Mouse (Mus musculus): ENCODE measurements around the gene Cyp51. TPM values are rescaled to one million over a fixed set of nuclear protein-coding genes. Genes with fewer than 3 reads are reported as not detected.
A peak's percentile ranks its signal among the peaks of the same experiment; 100 is the strongest.

Cyp51 gene
- total RNA-seq, 1 experiment = 70.0 TPM

DNA sequence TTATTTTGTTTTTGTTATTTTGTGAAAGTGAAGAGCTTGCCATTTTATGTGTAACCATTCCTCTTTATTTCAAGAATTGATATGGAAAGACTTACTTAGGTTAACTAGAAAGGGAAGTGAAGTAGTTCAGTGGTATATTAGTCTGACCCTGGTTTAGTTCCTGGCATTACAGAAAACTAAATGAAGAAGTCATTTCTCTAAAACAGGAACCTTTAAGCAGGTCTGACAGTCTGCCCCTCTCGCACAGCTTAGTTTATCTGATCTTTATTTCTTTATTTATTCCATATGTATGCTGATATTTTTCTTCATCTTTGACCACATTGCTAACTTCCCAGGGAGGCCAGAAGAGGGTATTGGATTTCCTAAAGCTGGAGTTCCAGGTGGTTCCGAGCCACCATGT, 63.6 kb downstream of the Cyp51 start:
- in situ Hi-C loops (cut with MboI; ENCODE audit: low sequenced_read_pairs in 2 of 2, unreplicated experiment in 2 of 2) = no loop called here
- DNase-seq (ENCODE audit: low read depth, low spot score) = no peak
- H3K36me3 ChIP-seq (ENCODE audit: control insufficient read depth, insufficient read depth, low read length, poor library complexity, severe bottlenecking) = peaks cover 5% of the 10 kb centered on the region; the same call in 1 of the 2 replicates

DNA sequence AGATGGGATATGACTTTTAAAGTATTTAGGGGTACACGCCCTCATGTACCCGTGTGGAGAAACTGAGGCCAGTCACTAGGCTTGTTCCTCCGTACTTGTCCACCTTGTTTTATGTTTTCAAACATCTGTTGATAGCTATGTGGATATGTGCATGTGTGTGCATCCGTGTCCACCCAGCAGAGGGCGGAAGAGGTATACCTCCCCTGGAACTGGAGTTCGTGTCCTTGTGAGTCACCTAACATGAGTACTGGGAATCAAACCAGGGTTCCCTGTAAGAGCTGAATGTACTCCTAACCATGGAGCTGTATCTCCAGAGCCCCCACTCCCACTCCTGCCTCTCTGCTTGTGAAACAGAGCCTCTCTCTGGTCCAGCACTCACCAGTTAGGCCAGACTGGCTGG, 64.2 kb downstream of the Cyp51 start:
- peaks cover 6% of the 10 kb centered on the region; the same call in 1 of the 2 replicates for H3K36me3 ChIP-seq (ENCODE audit: control insufficient read depth, insufficient read depth, low read length, poor library complexity, severe bottlenecking)
- DNase-seq (ENCODE audit: low read depth, low spot score) = no peak

More for the DNA sequence above, 63.6 kb downstream of the Cyp51 start:
- Histone ChIP-seq H3K4me3 (ENCODE audit: insufficient read depth in 1 of 2, low read depth in 1 of 2, low read length in 2 of 2, poor library complexity in 1 of 2, severe bottlenecking in 1 of 2) (no peak overlapping the region), H3K27ac (ENCODE audit: insufficient read depth, low read depth, low read length, poor library complexity, severe bottlenecking) (no peak overlapping the region), H3K4me1 (ENCODE audit: control insufficient read depth in 2 of 2, insufficient read depth in 2 of 2, low read length in 2 of 2, poor library complexity in 1 of 2) (no peaks in the 10 kb centered on the region), H3K9ac (ENCODE audit: insufficient read depth, low read depth, low read length, poor library complexity, severe bottlenecking) (no peak overlapping the region), H3K9me3 (ENCODE audit: control insufficient read depth, insufficient read depth, low read depth, low read length) (no peaks in the 10 kb centered on the region)
- TF ChIP-seq ZNF384 (IDR thresholded peaks at IDR 0.05; ENCODE audit: low read depth, low read length) (no peak), HCFC1 (IDR thresholded peaks at IDR 0.05; ENCODE audit: borderline replicate concordance, insufficient read depth, low read length) (no peak), CHD2 (IDR thresholded peaks at IDR 0.05; ENCODE audit: low read depth, low read length) (no peak), ZC3H11A (IDR thresholded peaks at IDR 0.05; ENCODE audit: borderline replicate concordance, low read depth, low read length) (no peak), MAFK (IDR thresholded peaks at IDR 0.05; ENCODE audit: insufficient read depth, low read depth, low read length) (no peak)

DNA sequence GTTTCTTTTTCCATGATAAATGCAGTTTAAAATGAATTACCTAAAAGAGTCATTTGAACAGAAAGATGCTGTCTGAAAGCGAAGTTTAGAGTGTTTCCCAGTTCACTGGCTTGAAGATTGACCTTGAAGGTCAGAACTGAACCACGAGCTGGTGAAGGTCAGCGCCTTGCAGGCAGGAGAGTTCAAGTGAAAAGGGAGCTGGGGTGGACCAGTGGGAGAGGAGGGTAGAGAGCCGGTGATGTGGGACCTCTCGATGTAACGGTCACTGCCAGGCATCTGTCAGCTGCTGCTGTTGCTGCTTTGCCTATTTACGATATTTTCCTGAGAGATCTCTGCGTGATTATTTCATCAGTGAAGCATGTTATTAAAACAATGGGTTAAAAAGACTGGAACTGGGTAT, 65.2 kb downstream of the Cyp51 start:
- DNase-seq (ENCODE audit: low read depth, low spot score) = no peak
- no peak for TF ChIP-seq MAFK (IDR thresholded peaks at IDR 0.05; ENCODE audit: insufficient read depth, low read depth, low read length)
- TF ChIP-seq HCFC1 (IDR thresholded peaks at IDR 0.05; ENCODE audit: borderline replicate concordance, insufficient read depth, low read length) = no peak
- TF ChIP-seq CHD2 (IDR thresholded peaks at IDR 0.05; ENCODE audit: low read depth, low read length) = no peak
- TF ChIP-seq ZNF384 (IDR thresholded peaks at IDR 0.05; ENCODE audit: low read depth, low read length) = no peak
- no peak for TF ChIP-seq ZC3H11A (IDR thresholded peaks at IDR 0.05; ENCODE audit: borderline replicate concordance, low read depth, low read length)
- no peak overlapping the region for H3K9ac ChIP-seq (ENCODE audit: insufficient read depth, low read depth, low read length, poor library complexity, severe bottlenecking)
- H3K4me1 ChIP-seq (ENCODE audit: control insufficient read depth in 2 of 2, insufficient read depth in 2 of 2, low read length in 2 of 2, poor library complexity in 1 of 2) = no peaks in the 10 kb centered on the region
- no peak overlapping the region for H3K27ac ChIP-seq (ENCODE audit: insufficient read depth, low read depth, low read length, poor library complexity, severe bottlenecking)
- no peak overlapping the region for H3K4me3 ChIP-seq (ENCODE audit: insufficient read depth in 1 of 2, low read depth in 1 of 2, low read length in 2 of 2, poor library complexity in 1 of 2, severe bottlenecking in 1 of 2)
- in situ Hi-C loops (cut with MboI; ENCODE audit: low sequenced_read_pairs in 2 of 2, unreplicated experiment in 2 of 2) = no loop called here
- no peaks in the 10 kb centered on the region for H3K9me3 ChIP-seq (ENCODE audit: control insufficient read depth, insufficient read depth, low read depth, low read length)
- H3K36me3 ChIP-seq (ENCODE audit: control insufficient read depth, insufficient read depth, low read length, poor library complexity, severe bottlenecking) = peaks cover 8% of the 10 kb centered on the region; the same call in 1 of the 2 replicates

More for the DNA sequence above, 64.2 kb downstream of the Cyp51 start:
- in situ Hi-C loops (cut with MboI; ENCODE audit: low sequenced_read_pairs in 2 of 2, unreplicated experiment in 2 of 2) = no loop called here
- no peak overlapping the region for H3K4me3 ChIP-seq (ENCODE audit: insufficient read depth in 1 of 2, low read depth in 1 of 2, low read length in 2 of 2, poor library complexity in 1 of 2, severe bottlenecking in 1 of 2)
- H3K27ac ChIP-seq (ENCODE audit: insufficient read depth, low read depth, low read length, poor library complexity, severe bottlenecking) = no peak overlapping the region
- no peak overlapping the region for H3K9ac ChIP-seq (ENCODE audit: insufficient read depth, low read depth, low read length, poor library complexity, severe bottlenecking)
- no peaks in the 10 kb centered on the region for H3K9me3 ChIP-seq (ENCODE audit: control insufficient read depth, insufficient read depth, low read depth, low read length)
- no peaks in the 10 kb centered on the region for H3K4me1 ChIP-seq (ENCODE audit: control insufficient read depth in 2 of 2, insufficient read depth in 2 of 2, low read length in 2 of 2, poor library complexity in 1 of 2)
- no peak for TF ChIP-seq HCFC1 (IDR thresholded peaks at IDR 0.05; ENCODE audit: borderline replicate concordance, insufficient read depth, low read length)
- no peak for TF ChIP-seq ZC3H11A (IDR thresholded peaks at IDR 0.05; ENCODE audit: borderline replicate concordance, low read depth, low read length)
- no peak for TF ChIP-seq CHD2 (IDR thresholded peaks at IDR 0.05; ENCODE audit: low read depth, low read length)
- no peak for TF ChIP-seq MAFK (IDR thresholded peaks at IDR 0.05; ENCODE audit: insufficient read depth, low read depth, low read length)
- no peak for TF ChIP-seq ZNF384 (IDR thresholded peaks at IDR 0.05; ENCODE audit: low read depth, low read length)

DNA sequence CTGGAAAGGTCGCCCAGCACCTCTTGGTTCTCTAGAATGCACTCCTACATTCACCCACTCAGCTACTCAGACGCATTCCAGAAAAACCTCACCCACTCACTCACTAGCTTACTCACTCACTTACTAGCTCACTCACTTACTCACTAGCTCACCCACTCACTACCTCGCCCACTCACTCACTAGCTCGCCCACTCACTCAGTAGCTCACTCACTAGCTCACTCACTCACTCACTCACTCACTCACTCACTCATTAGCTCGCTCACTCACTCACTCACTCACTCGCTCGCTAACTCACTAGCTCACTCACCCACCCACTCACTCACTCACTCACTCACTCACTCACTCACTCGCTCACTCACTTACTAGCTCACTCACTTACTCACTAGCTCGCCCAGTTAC, 67.9 kb downstream of the Cyp51 start:
- Histone ChIP-seq H3K36me3 (ENCODE audit: control insufficient read depth, insufficient read depth, low read length, poor library complexity, severe bottlenecking) (peaks cover 8% of the 10 kb centered on the region; the same call in 1 of the 2 replicates), H3K9ac (ENCODE audit: insufficient read depth, low read depth, low read length, poor library complexity, severe bottlenecking) (no peak overlapping the region)
- in situ Hi-C loops (cut with MboI; ENCODE audit: low sequenced_read_pairs in 2 of 2, unreplicated experiment in 2 of 2) = no loop called here

More for the DNA sequence above, 67.9 kb downstream of the Cyp51 start:
- no peaks in the 10 kb centered on the region for H3K4me1 ChIP-seq (ENCODE audit: control insufficient read depth in 2 of 2, insufficient read depth in 2 of 2, low read length in 2 of 2, poor library complexity in 1 of 2)
- no peaks in the 10 kb centered on the region for H3K9me3 ChIP-seq (ENCODE audit: control insufficient read depth, insufficient read depth, low read depth, low read length)
- H3K27ac ChIP-seq (ENCODE audit: insufficient read depth, low read depth, low read length, poor library complexity, severe bottlenecking) = no peak overlapping the region
- DNase-seq (ENCODE audit: low read depth, low spot score) = peak; percentile 54
- H3K4me3 ChIP-seq (ENCODE audit: insufficient read depth in 1 of 2, low read depth in 1 of 2, low read length in 2 of 2, poor library complexity in 1 of 2, severe bottlenecking in 1 of 2) = no peak overlapping the region
- no peak for TF ChIP-seq MAFK (IDR thresholded peaks at IDR 0.05; ENCODE audit: insufficient read depth, low read depth, low read length)
- no peak for TF ChIP-seq HCFC1 (IDR thresholded peaks at IDR 0.05; ENCODE audit: borderline replicate concordance, insufficient read depth, low read length)
- no peak for TF ChIP-seq ZNF384 (IDR thresholded peaks at IDR 0.05; ENCODE audit: low read depth, low read length)
- TF ChIP-seq CHD2 (IDR thresholded peaks at IDR 0.05; ENCODE audit: low read depth, low read length) = no peak
- TF ChIP-seq ZC3H11A (IDR thresholded peaks at IDR 0.05; ENCODE audit: borderline replicate concordance, low read depth, low read length) = no peak

All from ES-E14 (cell line).